Mouse (Mus musculus): ENCODE measurements around the gene Hmx2. TPM values are rescaled to one million over a fixed set of nuclear protein-coding genes. Genes with fewer than 3 reads are reported as not detected.

Gene Hmx2
- not detected for total RNA-seq (2021)
- long read RNA-seq, experiment 1 = 0 reads
- long read RNA-seq, experiment 2 = 0 reads

GRCm38 (mm10) chr7:131548473-131548872 lies at the start of gene Hmx2:
TSS of gene Hmx2 (plus strand) at chr7:131548773.
- DNase-seq = no peak
- Histone ChIP-seq H3K4me3 (no peak within 1 kb of the TSS), H3K27ac (no peak within 1 kb of the TSS)
- no peak for TF ChIP-seq CTCF (IDR thresholded peaks at IDR 0.05)
- intact Hi-C loops (cut with DNase I) = loop anchor here (10.0 kb wide), 1 partner anchor 1006 kb away; no protein-coding TSS in a partner anchor

DNA sequence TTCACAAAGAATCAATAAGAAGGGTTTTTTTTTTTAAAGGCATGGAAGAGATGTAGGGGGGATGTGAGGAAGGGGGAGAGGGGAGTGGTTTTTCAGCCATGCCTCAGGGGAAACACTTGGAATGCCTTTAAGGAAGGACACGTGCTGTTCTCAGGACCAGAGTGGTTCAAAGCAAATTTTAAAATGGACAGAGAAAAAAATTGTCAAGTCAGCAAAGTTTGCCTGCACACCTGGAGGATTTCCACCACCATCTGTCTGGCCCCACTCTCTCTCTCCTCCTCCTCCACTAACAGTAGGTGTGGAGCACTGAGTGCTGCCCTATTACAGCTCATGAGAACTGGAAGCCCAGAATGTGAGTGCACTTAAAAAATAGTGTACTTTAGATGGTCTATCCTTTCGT lies 44.8 kb upstream of the Hmx2 start:
- Histone ChIP-seq H3K27ac (no peak overlapping the region), H3K4me3 (no peak overlapping the region)
- intact Hi-C loops (cut with DNase I) = no loop called here
- TF ChIP-seq CTCF (IDR thresholded peaks at IDR 0.05) = no peak
- no peak for DNase-seq

- intact Hi-C loops (cut with DNase I) = loop anchor here (1.0 to 10.0 kb wide), 2 partner anchors 342 to 1015 kb away; no protein-coding TSS in a partner anchor
- TF ChIP-seq CTCF (IDR thresholded peaks at IDR 0.05) = peak; percentile 87
- DNase-seq = peak; percentile 86
- Histone ChIP-seq H3K4me3 (no peak overlapping the region), H3K27ac (no peak overlapping the region)
Observed at GRCm38 (mm10) chr7:131539979-131540378, 8.6 kb upstream of the Hmx2 start.

GRCm38 (mm10) chr7:131541184-131542114 lies 7.1 kb upstream of the Hmx2 start:
- Histone ChIP-seq H3K4me3 (peak overlapping the region; percentile 62), H3K27ac (no peak overlapping the region)
- no peak for TF ChIP-seq CTCF (IDR thresholded peaks at IDR 0.05)
- intact Hi-C loops (cut with DNase I) = loop anchor here (10.0 kb wide), 1 partner anchor 1013 kb away; no protein-coding TSS in a partner anchor
- no peak for DNase-seq

DNA sequence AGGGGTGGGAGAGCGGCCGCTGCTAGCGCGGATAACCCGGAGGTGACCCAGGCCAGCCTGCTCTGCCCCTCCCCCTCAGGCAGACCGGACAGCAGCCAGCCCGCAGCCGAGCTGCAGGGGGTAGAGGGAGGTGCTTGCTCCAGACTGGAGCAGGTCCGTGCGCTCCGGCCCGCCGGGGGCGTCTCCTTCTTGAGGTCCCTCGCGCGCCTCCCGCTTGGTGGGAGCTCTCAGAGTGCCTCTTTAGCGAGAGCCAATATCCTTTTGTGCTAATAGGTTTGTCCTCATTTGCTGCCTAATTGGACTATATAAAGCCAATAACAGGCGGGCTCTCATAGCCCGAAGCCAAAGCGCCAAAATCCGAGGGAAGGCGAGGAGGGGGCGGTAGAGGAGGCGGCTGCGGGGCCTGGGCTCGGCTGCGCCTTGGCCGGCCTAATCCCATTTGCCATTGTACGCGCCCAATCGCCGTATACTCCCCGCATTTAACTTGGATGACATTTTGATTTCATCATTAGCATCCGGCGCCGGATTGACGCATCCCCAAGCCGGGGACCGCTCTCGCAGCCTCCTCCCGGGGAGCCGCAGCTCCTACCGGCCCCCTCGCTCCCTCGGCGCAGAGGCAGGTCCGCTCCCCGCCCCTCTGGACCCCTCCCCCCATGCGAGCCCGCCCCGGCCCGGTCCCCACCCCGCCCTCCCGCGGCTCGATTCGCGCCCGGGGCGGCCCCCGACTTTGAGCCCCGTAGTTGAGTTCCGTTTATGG lies 6.3 kb upstream of the Hmx2 start, which contains the start of gene Hmx3:
Hmx3 (plus strand) TSS at position 753 of the 757 bp plus-strand sequence.
- TF ChIP-seq CTCF (IDR thresholded peaks at IDR 0.05) = no peak
- no peak for DNase-seq
- Histone ChIP-seq H3K4me3 (peak within 1 kb of the TSS; percentile 62), H3K27ac (no peak within 1 kb of the TSS)
- intact Hi-C loops (cut with DNase I) = loop anchor here (10.0 kb wide), 1 partner anchor 1013 kb away; no protein-coding TSS in a partner anchor

DNA sequence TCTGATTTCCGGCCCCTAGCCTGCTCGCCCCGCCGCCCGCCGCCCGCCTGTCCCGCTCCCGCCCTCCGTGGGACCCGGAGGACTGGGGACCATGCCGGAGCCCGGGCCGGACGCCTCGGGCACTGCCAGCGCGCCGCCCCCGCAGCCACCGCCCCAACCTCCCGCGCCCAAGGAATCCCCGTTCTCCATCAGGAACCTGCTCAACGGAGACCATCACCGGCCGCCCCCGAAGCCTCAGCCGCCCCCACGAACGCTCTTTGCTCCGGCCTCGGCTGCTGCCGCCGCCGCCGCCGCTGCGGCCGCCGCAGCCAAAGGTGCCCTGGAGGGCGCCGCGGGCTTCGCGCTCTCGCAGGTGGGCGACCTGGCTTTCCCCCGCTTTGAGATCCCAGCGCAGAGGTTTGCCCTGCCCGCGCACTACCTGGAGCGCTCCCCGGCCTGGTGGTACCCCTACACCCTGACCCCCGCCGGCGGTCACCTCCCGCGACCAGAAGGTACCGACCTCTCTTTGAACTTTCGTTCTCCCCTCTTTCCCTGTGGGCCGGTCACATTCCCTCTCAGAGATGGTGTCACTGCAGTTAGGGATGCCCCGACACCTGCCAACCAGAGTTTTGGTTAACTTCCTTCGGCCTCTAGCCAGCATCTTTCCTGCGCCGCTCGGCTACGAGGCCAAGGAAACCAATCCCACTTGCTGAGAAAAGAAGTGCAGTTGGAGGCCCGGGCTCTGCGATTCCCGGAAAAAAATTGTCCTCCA lies 5.5 kb upstream of the Hmx2 start:
- H3K27ac ChIP-seq = no peak overlapping the region
- peak overlapping the region; percentile 62 for H3K4me3 ChIP-seq
- DNase-seq = peak; percentile 25
- TF ChIP-seq CTCF (IDR thresholded peaks at IDR 0.05) = no peak
- intact Hi-C loops (cut with DNase I) = loop anchor here (10.0 kb wide), 1 partner anchor 1012 kb away; no protein-coding TSS in a partner anchor

GRCm38 (mm10) chr7:131543623-131544481 lies 4.7 kb upstream of the Hmx2 start:
- no peak for DNase-seq
- intact Hi-C loops (cut with DNase I) = loop anchor here (10.0 kb wide), 1 partner anchor 1011 kb away; no protein-coding TSS in a partner anchor
- Histone ChIP-seq H3K27ac (no peak overlapping the region), H3K4me3 (peak overlapping the region; percentile 62)
- no peak for TF ChIP-seq CTCF (IDR thresholded peaks at IDR 0.05)

- intact Hi-C loops (cut with DNase I) = loop anchor here (10.0 kb wide), 1 partner anchor 1010 kb away; no protein-coding TSS in a partner anchor
- DNase-seq = no peak
- Histone ChIP-seq H3K4me3 (no peak overlapping the region), H3K27ac (no peak overlapping the region)
- TF ChIP-seq CTCF (IDR thresholded peaks at IDR 0.05) = no peak
Observed at GRCm38 (mm10) chr7:131544871-131545270, 3.7 kb upstream of the Hmx2 start.

DNA sequence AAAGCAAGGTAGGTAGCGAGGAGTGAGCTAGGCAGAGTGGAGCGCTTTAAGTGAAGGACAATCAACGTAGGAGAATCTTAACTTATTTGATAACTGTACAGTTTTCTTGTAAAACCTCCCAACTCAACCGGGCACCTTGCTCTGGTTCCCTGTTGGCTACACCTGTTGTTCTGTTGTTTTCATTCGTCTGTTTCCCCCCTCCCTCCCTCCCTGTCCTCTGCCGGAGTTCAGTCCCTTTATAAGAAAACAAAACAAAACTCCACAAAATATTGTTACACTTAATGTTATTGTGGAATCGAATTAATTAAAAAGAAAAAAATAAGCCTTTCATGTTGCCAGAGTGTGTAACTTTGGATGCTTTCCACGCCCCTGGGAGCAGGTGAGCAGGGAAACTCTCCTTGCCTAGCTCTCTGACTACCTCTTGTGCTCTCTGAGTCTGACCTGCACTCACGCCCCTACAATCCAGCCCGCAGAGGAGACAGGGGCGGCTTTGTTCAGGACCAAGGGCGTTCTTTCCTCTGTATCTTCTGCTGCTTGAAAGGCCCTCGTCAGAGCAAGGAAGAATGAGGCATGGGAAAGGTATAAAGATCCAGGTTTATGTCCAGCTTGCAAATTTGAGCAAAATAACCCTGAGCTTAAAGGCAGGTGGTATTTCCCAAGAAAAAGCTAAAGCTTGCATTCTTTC lies 2.7 kb upstream of the Hmx2 start:
- intact Hi-C loops (cut with DNase I) = loop anchor here (10.0 kb wide), 1 partner anchor 1009 kb away; no protein-coding TSS in a partner anchor
- no peak for DNase-seq
- no peak for TF ChIP-seq CTCF (IDR thresholded peaks at IDR 0.05)
- no peak overlapping the region for H3K4me3 ChIP-seq
- H3K27ac ChIP-seq = no peak overlapping the region

DNA sequence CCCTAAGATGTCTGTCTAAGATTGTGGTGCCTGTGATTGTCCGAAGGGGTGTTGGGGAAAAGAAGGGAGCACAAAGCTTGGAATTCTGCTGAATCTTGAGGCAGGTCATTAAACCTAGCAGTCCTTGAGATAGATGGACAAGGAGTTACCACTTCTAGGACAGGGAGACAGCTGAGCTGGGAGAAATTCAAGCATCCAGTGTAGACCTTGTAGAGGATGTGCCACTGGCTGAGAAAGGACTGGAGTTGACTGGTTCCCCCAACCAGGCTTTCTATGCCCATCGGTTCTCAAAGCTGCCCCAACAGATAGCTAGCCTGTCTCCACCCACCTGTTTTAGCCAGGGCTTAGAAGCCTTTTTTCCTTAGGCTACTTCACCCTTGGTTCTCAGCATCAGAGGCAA lies 2.1 kb upstream of the Hmx2 start:
- Histone ChIP-seq H3K27ac (no peak overlapping the region), H3K4me3 (no peak overlapping the region)
- intact Hi-C loops (cut with DNase I) = loop anchor here (10.0 kb wide), 1 partner anchor 1008 kb away; no protein-coding TSS in a partner anchor
- no peak for TF ChIP-seq CTCF (IDR thresholded peaks at IDR 0.05)
- no peak for DNase-seq

All from gastrocnemius, adult 2 months (tissue).